Comparison of ENCODE assay signal across 25 mouse cellular contexts in genomic region chr19:57174541-57174940, GRCm38 (mm10).
DNase-seq lines count a peak whose midpoint lies in the region; ATAC-seq and TF ChIP-seq lines count a peak whose summit lies in the region.
"Had no signal": no experiment of that assay in that cellular context is flagged by ENCODE, and none has a peak within 500 bp of the region (broad histone marks: within the 10 kb centered on the region; RNA-seq: fewer than 3 reads in every experiment).

No protein-coding gene starts in this region.

- ATAC-seq in heart, embryonic 11.5 days (replicated peaks; ENCODE audit: insufficient number of reproducible peaks, low FRiP score, low TSS enrichment), result no peak
- no peak for ATAC-seq in kidney, postnatal 0 days (replicated peaks; ENCODE audit: low FRiP score, low read depth)
- peak; percentile 54; the same call in 1 of the 2 replicates for ATAC-seq in lung, postnatal 0 days
- no peak for ATAC-seq in midbrain, embryonic 15.5 days (replicated peaks)
- ATAC-seq: forebrain, embryonic 14.5 days; hindbrain, postnatal 0 days; intestine, embryonic 15.5 days; midbrain, embryonic 13.5 days had no signal

- H3K27ac ChIP-seq in heart, adult 2 months, result peak overlapping the region; percentile 52
- H3K27ac ChIP-seq in heart, embryonic 11.5 days (ENCODE audit: low read depth, low read length), result no peak overlapping the region
- H3K27ac ChIP-seq in kidney, postnatal 0 days, result peak overlapping the region; percentile 1; the same call in 1 of the 2 replicates
- peak overlapping the region; percentile 34; the same call in 1 of the 2 replicates for H3K27ac ChIP-seq in lung, postnatal 0 days (ENCODE audit: low read length)
- no peak overlapping the region for H3K27ac ChIP-seq in midbrain, embryonic 15.5 days
- H3K27ac ChIP-seq: embryonic facial prominence, embryonic 12.5 days; heart, embryonic 10.5 days; hindbrain, embryonic 12.5 days; hindbrain, postnatal 0 days; intestine, embryonic 15.5 days; macrophage; midbrain, embryonic 13.5 days had no signal

- H3K79me2 ChIP-seq in heart, adult 2 months (replicated peaks; ENCODE audit: control insufficient read depth, insufficient read depth, low read length), result peaks cover 8% of the 10 kb centered on the region

- H3K9me3 ChIP-seq in heart, embryonic 11.5 days (replicated peaks; ENCODE audit: control insufficient read depth, low read length), result 0 out of 2 replicates have a peak, but pooled peaks cover 2% of the 10 kb centered on the region
- no peaks in the 10 kb centered on the region for H3K9me3 ChIP-seq in kidney, postnatal 0 days (replicated peaks; ENCODE audit: low read length)
- H3K9me3 ChIP-seq in lung, postnatal 0 days (ENCODE audit: low read length), result no peaks in the 10 kb centered on the region
- H3K9me3 ChIP-seq in midbrain, embryonic 15.5 days, result no peaks in the 10 kb centered on the region
- H3K9me3 ChIP-seq: embryonic facial prominence, embryonic 12.5 days; G1E; heart, embryonic 10.5 days; hindbrain, embryonic 12.5 days; intestine, embryonic 15.5 days; midbrain, embryonic 13.5 days had no signal

- H3K36me3 ChIP-seq in heart, adult 2 months (ENCODE audit: control insufficient read depth, insufficient read depth, low read length), result peaks cover 51% of the 10 kb centered on the region
- H3K36me3 ChIP-seq in heart, embryonic 11.5 days (ENCODE audit: control insufficient read depth, insufficient read depth, low read length), result peaks cover 5% of the 10 kb centered on the region; the same call in 1 of the 2 replicates
- no peaks in the 10 kb centered on the region for H3K36me3 ChIP-seq in kidney, postnatal 0 days (ENCODE audit: insufficient read depth, low read length)
- no peaks in the 10 kb centered on the region for H3K36me3 ChIP-seq in lung, postnatal 0 days (ENCODE audit: insufficient read depth, low read length)
- peaks cover 4% of the 10 kb centered on the region; the same call in 1 of the 2 replicates for H3K36me3 ChIP-seq in midbrain, embryonic 15.5 days (replicated peaks)
- H3K36me3 ChIP-seq: embryonic facial prominence, embryonic 12.5 days; G1E; hindbrain, embryonic 12.5 days; intestine, embryonic 15.5 days; midbrain, embryonic 13.5 days had no signal

- H3K9ac ChIP-seq in heart, adult 2 months (ENCODE audit: low read depth, low read length), result no peak overlapping the region
- no peak overlapping the region for H3K9ac ChIP-seq in heart, embryonic 11.5 days (ENCODE audit: low read depth, low read length)
- H3K9ac ChIP-seq in kidney, postnatal 0 days (ENCODE audit: low read depth, low read length), result no peak overlapping the region
- no peak overlapping the region for H3K9ac ChIP-seq in lung, postnatal 0 days (replicated peaks; ENCODE audit: low read depth)
- H3K9ac ChIP-seq in midbrain, embryonic 15.5 days, result no peak overlapping the region
- H3K9ac ChIP-seq: embryonic facial prominence, embryonic 12.5 days; hindbrain, embryonic 12.5 days; intestine, embryonic 15.5 days; midbrain, embryonic 13.5 days had no signal

- TF ChIP-seq CTCF in heart, adult 2 months (IDR thresholded peaks at IDR 0.05), result no peak
- no peak for TF ChIP-seq CTCF in kidney, postnatal 0 days (IDR thresholded peaks at IDR 0.05; ENCODE audit: low read depth)
- no peak for TF ChIP-seq CTCF in lung, postnatal 0 days (IDR thresholded peaks at IDR 0.05)

- peaks cover 40% of the 10 kb centered on the region for H3K4me1 ChIP-seq in heart, adult 2 months (ENCODE audit: control insufficient read depth, insufficient read depth, low read length)
- H3K4me1 ChIP-seq in heart, embryonic 11.5 days (ENCODE audit: control insufficient read depth, insufficient read depth, low read length), result peaks cover 18% of the 10 kb centered on the region
- peaks cover 3% of the 10 kb centered on the region; the same call in 1 of the 2 replicates for H3K4me1 ChIP-seq in kidney, postnatal 0 days (replicated peaks; ENCODE audit: insufficient read depth, low read length)
- peaks cover 11% of the 10 kb centered on the region; the same call in 1 of the 2 replicates for H3K4me1 ChIP-seq in lung, postnatal 0 days (ENCODE audit: insufficient read depth, low read depth, low read length)
- H3K4me1 ChIP-seq in midbrain, embryonic 15.5 days, result no peaks in the 10 kb centered on the region
- H3K4me1 ChIP-seq: embryonic facial prominence, embryonic 12.5 days; hindbrain, embryonic 12.5 days; intestine, embryonic 15.5 days; midbrain, embryonic 13.5 days had no signal

- no peak for TF ChIP-seq POLR2A in heart, adult 2 months (IDR thresholded peaks at IDR 0.05; ENCODE audit: insufficient read depth, low read depth, low read length)

- no peak overlapping the region for H3K4me2 ChIP-seq in heart, embryonic 11.5 days
- no peak overlapping the region for H3K4me2 ChIP-seq in kidney, postnatal 0 days (ENCODE audit: low read length)
- no peak overlapping the region for H3K4me2 ChIP-seq in lung, postnatal 0 days (replicated peaks; ENCODE audit: low read depth, low read length)
- H3K4me2 ChIP-seq in midbrain, embryonic 15.5 days, result no peak overlapping the region
- H3K4me2 ChIP-seq: embryonic facial prominence, embryonic 12.5 days; hindbrain, embryonic 12.5 days; intestine, embryonic 15.5 days; midbrain, embryonic 13.5 days had no signal

- WGBS in heart, adult 2 months, result 53% methylated on average over 5 of the region's 5 CpGs
- WGBS in heart, embryonic 11.5 days (ENCODE audit: insufficient replicate concordance), result 81% methylated on average over 5 of the region's 5 CpGs
- WGBS in kidney, postnatal 0 days, result 61% methylated on average over 5 of the region's 5 CpGs
- 56% methylated on average over 5 of the region's 5 CpGs for WGBS in lung, postnatal 0 days
- WGBS in midbrain, embryonic 15.5 days, result 89% methylated on average over 5 of the region's 5 CpGs

- no peak for DNase-seq in heart, adult 2 months
- no peak for DNase-seq in kidney, postnatal 0 days (ENCODE audit: low spot score)
- DNase-seq in kidney, adult 9 months, result no peak
- peak; percentile 35 to 54 for DNase-seq in lung, adult 18-20 months
- DNase-seq in lung, postnatal 10 days, result no peak
- DNase-seq in lung, postnatal 0 days (ENCODE audit: low spot score), result no peak
- DNase-seq: adrenal gland, postnatal 10 days; cerebellum, adult 11 months; cerebellum, adult 9-10 months; cerebellum, postnatal 36 days; embryo, embryonic 11 days; gastrocnemius, postnatal 14 days; heart, postnatal 36 days; kidney, postnatal 14 days had no signal

- TF ChIP-seq EP300 in heart, adult 2 months (IDR thresholded peaks at IDR 0.05; ENCODE audit: insufficient read depth, low read depth, low read length), result no peak
- TF ChIP-seq EP300 in lung, postnatal 0 days (IDR thresholded peaks at IDR 0.05), result no peak

- H3K27me3 ChIP-seq in heart, adult 2 months (ENCODE audit: control insufficient read depth, insufficient read depth, low read length), result no peaks in the 10 kb centered on the region
- H3K27me3 ChIP-seq in heart, embryonic 11.5 days (ENCODE audit: control insufficient read depth, insufficient read depth, low read length), result no peaks in the 10 kb centered on the region
- H3K27me3 ChIP-seq in kidney, postnatal 0 days (ENCODE audit: insufficient read depth, low read length), result no peaks in the 10 kb centered on the region
- H3K27me3 ChIP-seq in lung, postnatal 0 days (replicated peaks; ENCODE audit: insufficient read depth, low read length), result no peaks in the 10 kb centered on the region
- no peaks in the 10 kb centered on the region for H3K27me3 ChIP-seq in midbrain, embryonic 15.5 days (replicated peaks)
- H3K27me3 ChIP-seq: hindbrain, embryonic 12.5 days; intestine, embryonic 15.5 days; midbrain, embryonic 13.5 days had no signal

- intact Hi-C loops in heart, adult 2 months (cut with DNase I), result no loop called here

- no peak overlapping the region for H3K4me3 ChIP-seq in heart, adult 2 months
- no peak overlapping the region for H3K4me3 ChIP-seq in heart, embryonic 11.5 days (ENCODE audit: low read depth, low read length)
- no peak overlapping the region for H3K4me3 ChIP-seq in kidney, postnatal 0 days (replicated peaks; ENCODE audit: low read depth, low read length)
- no peak overlapping the region for H3K4me3 ChIP-seq in lung, postnatal 0 days (ENCODE audit: low read depth, low read length)
- no peak overlapping the region for H3K4me3 ChIP-seq in midbrain, embryonic 15.5 days
- H3K4me3 ChIP-seq: embryonic facial prominence, embryonic 12.5 days; heart, embryonic 10.5 days; hindbrain, embryonic 12.5 days; intestine, embryonic 15.5 days; midbrain, embryonic 13.5 days had no signal

Comparison
In these comparisons a context has a peak if more than half of its experiments do, and no peak if none do; other contexts are left out.
1. DNase-seq: peak in lung, adult 18-20 months (2 of 2); none in heart, adult 2 months (0 of 2), kidney, postnatal 0 days (single experiment), kidney, adult 9 months (single experiment), lung, postnatal 10 days (single experiment) and lung, postnatal 0 days (single experiment).
2. H3K27ac ChIP-seq: peak in heart, adult 2 months (single experiment), kidney, postnatal 0 days (single experiment) and lung, postnatal 0 days (single experiment); none in heart, embryonic 11.5 days (single experiment) and midbrain, embryonic 15.5 days (single experiment).